In the genomic region with DNA sequence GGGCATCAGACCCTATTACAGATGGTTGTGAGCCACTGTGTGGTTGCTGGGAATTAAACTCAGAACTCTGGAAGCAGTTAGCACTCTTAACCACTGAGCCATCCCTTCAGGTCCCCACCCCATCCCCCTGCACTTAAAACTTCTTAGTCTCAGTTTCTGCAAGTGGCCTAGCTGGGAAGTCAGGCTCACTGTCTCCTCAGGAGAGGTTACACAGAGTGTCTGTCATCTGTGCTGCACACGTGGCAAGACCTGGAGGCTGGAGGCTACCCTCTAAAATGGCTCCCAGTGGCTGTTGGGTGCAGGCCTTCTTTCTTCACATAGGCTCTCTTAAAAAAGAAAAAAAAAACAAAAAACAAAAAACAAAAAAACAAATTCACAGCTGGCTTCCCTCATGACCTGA, we compare ENCODE assay signal across 13 mouse cellular contexts. TPM values are rescaled to one million over a fixed set of nuclear protein-coding genes. Genes with fewer than 3 reads are reported as not detected.
DNase-seq lines count a peak whose midpoint lies in the region; ATAC-seq and TF ChIP-seq lines count a peak whose summit lies in the region.
"Had no signal": no experiment of that assay in that cellular context is flagged by ENCODE, and none has a peak within 500 bp of the region (broad histone marks: within the 10 kb centered on the region; RNA-seq: fewer than 3 reads in every experiment).

No protein-coding gene starts in this region.

- no peak overlapping the region for H3K4me3 ChIP-seq in heart, embryonic 14.5 days (ENCODE audit: control insufficient read depth in 1 of 2, insufficient read depth in 1 of 2, low read depth in 1 of 2, low read length in 2 of 2)
- no peak overlapping the region for H3K4me3 ChIP-seq in lung, embryonic 14.5 days (ENCODE audit: low read depth, low read length)
- H3K4me3 ChIP-seq in lung, adult 2 months (replicated peaks; ENCODE audit: extremely low read depth, low read depth, low read length), result no peak overlapping the region
- no peak overlapping the region for H3K4me3 ChIP-seq in stomach, embryonic 16.5 days (replicated peaks; ENCODE audit: low read length)
- H3K4me3 ChIP-seq: erythroblast, embryonic 14.5 days; layer of hippocampus, adult 2 months; liver, embryonic 13.5 days; megakaryocyte, embryonic 14.5 days had no signal

- H3K27me3 ChIP-seq in heart, embryonic 14.5 days (ENCODE audit: control insufficient read depth, insufficient read depth, low read length), result no peaks in the 10 kb centered on the region
- H3K27me3 ChIP-seq in lung, embryonic 14.5 days (ENCODE audit: insufficient read depth, low read length), result no peaks in the 10 kb centered on the region
- no peaks in the 10 kb centered on the region for H3K27me3 ChIP-seq in stomach, embryonic 16.5 days (ENCODE audit: control insufficient read depth, insufficient read depth, low read length)

- no peaks in the 10 kb centered on the region for H3K36me3 ChIP-seq in heart, embryonic 14.5 days (ENCODE audit: control insufficient read depth, insufficient read depth, low read length)
- peaks cover 3% of the 10 kb centered on the region; the same call in 1 of the 2 replicates for H3K36me3 ChIP-seq in lung, embryonic 14.5 days (ENCODE audit: insufficient read depth)
- no peaks in the 10 kb centered on the region for H3K36me3 ChIP-seq in stomach, embryonic 16.5 days (ENCODE audit: control insufficient read depth, insufficient read depth, low read length)
- H3K36me3 ChIP-seq: liver, embryonic 13.5 days had no signal

- no peak overlapping the region for H3K9ac ChIP-seq in heart, embryonic 14.5 days (ENCODE audit: low read length)
- H3K9ac ChIP-seq in lung, embryonic 14.5 days, result no peak overlapping the region
- no peak overlapping the region for H3K9ac ChIP-seq in stomach, embryonic 16.5 days (ENCODE audit: low read length)
- H3K9ac ChIP-seq: liver, embryonic 13.5 days had no signal

- no peak for TF ChIP-seq CTCF in lung, embryonic 14.5 days (IDR thresholded peaks at IDR 0.05; ENCODE audit: low read depth)
- no peak for TF ChIP-seq CTCF in lung, adult 2 months (IDR thresholded peaks at IDR 0.05; ENCODE audit: insufficient read depth, low read length)

- intact Hi-C loops in heart, postnatal 14 days (cut with DNase I), result no loop called here

- H3K27ac ChIP-seq in heart, embryonic 14.5 days (replicated peaks in 1 of 2; ENCODE audit: control insufficient read depth in 1 of 2, insufficient read depth in 1 of 2, low read depth in 2 of 2, low read length in 2 of 2), result peak overlapping the region; percentile 25 to 72
- peak overlapping the region; percentile 25 for H3K27ac ChIP-seq in lung, embryonic 14.5 days (ENCODE audit: low read depth)
- H3K27ac ChIP-seq in stomach, embryonic 16.5 days (ENCODE audit: low read length), result peak overlapping the region; percentile 71
- H3K27ac ChIP-seq: layer of hippocampus, adult 2 months; liver, embryonic 13.5 days had no signal

- WGBS in heart, embryonic 14.5 days, result 33% methylated on average over 1 of the region's 1 CpGs
- 38% methylated on average over 1 of the region's 1 CpGs for WGBS in lung, embryonic 14.5 days
- 56% methylated on average over 1 of the region's 1 CpGs for WGBS in lung, adult 2 months
- WGBS in stomach, embryonic 16.5 days, result 51% methylated on average over 1 of the region's 1 CpGs

- H3K4me1 ChIP-seq in heart, embryonic 14.5 days (ENCODE audit: control insufficient read depth in 2 of 2, insufficient read depth in 2 of 2, low read length in 2 of 2), result peaks cover 7 to 17% of the 10 kb centered on the region in 2 experiments; a peak in 3 of 4 replicates
- no peaks in the 10 kb centered on the region for H3K4me1 ChIP-seq in lung, embryonic 14.5 days (ENCODE audit: insufficient read depth)
- H3K4me1 ChIP-seq in lung, adult 2 months (ENCODE audit: control insufficient read depth, insufficient read depth, low read length), result peaks cover 4% of the 10 kb centered on the region
- no peaks in the 10 kb centered on the region for H3K4me1 ChIP-seq in stomach, embryonic 16.5 days (ENCODE audit: control insufficient read depth, insufficient read depth, low read length)

- H3K9me3 ChIP-seq in heart, embryonic 14.5 days (ENCODE audit: control insufficient read depth, low read length), result no peaks in the 10 kb centered on the region
- no peaks in the 10 kb centered on the region for H3K9me3 ChIP-seq in lung, embryonic 14.5 days (ENCODE audit: low read depth, low read length)
- H3K9me3 ChIP-seq in stomach, embryonic 16.5 days (replicated peaks; ENCODE audit: control insufficient read depth, low read length), result no peaks in the 10 kb centered on the region
- H3K9me3 ChIP-seq: liver, embryonic 13.5 days; megakaryocyte, embryonic 14.5 days had no signal

- no peak for ATAC-seq in heart, embryonic 14.5 days (ENCODE audit: insufficient number of reproducible peaks, insufficient read depth, low FRiP score, low read depth)
- ATAC-seq in lung, embryonic 14.5 days (ENCODE audit: insufficient read depth), result no peak
- ATAC-seq in stomach, embryonic 16.5 days (ENCODE audit: insufficient read depth, low FRiP score), result no peak
- ATAC-seq: CD4-positive, CD25-positive, alpha-beta regulatory T cell, adult 4 months; hindbrain, embryonic 16.5 days had no signal

- no peak overlapping the region for H3K4me2 ChIP-seq in heart, embryonic 14.5 days (ENCODE audit: low read length)
- H3K4me2 ChIP-seq in lung, embryonic 14.5 days, result no peak overlapping the region
- H3K4me2 ChIP-seq in stomach, embryonic 16.5 days (ENCODE audit: low read depth, low read length), result no peak overlapping the region
- H3K4me2 ChIP-seq: liver, embryonic 13.5 days had no signal

- DNase-seq in heart, postnatal 14 days, result no peak
- DNase-seq in lung, embryonic 14.5 days, result no peak
- no peak for DNase-seq in lung, adult 2 months
- peak; percentile 67 for DNase-seq in ZHBTc4 (ENCODE audit: low read depth, low spot score)
- no peak for DNase-seq in thymus, postnatal 36 days
- DNase-seq: liver, embryonic 13.5 days had no signal

- no peak for TF ChIP-seq POLR2A in lung, adult 2 months (IDR thresholded peaks at IDR 0.05; ENCODE audit: borderline replicate concordance, extremely low read depth, low read depth, low read length)

RNA-seq across cellular contexts. Expression of a gene that starts 24.7 kb away (rescaled TPM):
- 1,682 and 1,761 TPM in 2 replicates for polyA plus RNA-seq in heart, embryonic 14.5 days (2014; fragmentation: Nextera tagmentation; extraction: Ambion mirVana)
- 1,000 to 10,000 TPM; 1,048 to 1,357 TPM for total RNA-seq in heart, postnatal 14 days (2021)
- polyA plus RNA-seq in lung, embryonic 14.5 days (2014; fragmentation: Nextera tagmentation; extraction: Ambion mirVana), result 2,522 and 2,633 TPM in 2 replicates
- polyA plus RNA-seq in lung, adult 2 months (2012; rRNA removed), result 1,079 and 1,193 TPM in 2 replicates
- polyA plus RNA-seq in stomach, embryonic 16.5 days (2015; fragmentation: Nextera tagmentation; extraction: Ambion mirVana), result 2,089 and 2,252 TPM in 2 replicates
